Mouse (Mus musculus): ENCODE measurements around the gene C9. TPM values are rescaled to one million over a fixed set of nuclear protein-coding genes. Genes with fewer than 3 reads are reported as not detected.

C9 gene
- polyA plus RNA-seq, 1 experiment from 2014 or later: not detected

GRCm38 (mm10) chr15:6435281-6435680, 9.8 kb upstream of the C9 start:
- H3K4me2 ChIP-seq: no peak overlapping the region
- H3K4me1 ChIP-seq: peaks cover 18% of the 10 kb centered on the region
- H3K9me3 ChIP-seq (replicated peaks): no peaks in the 10 kb centered on the region
- H3K9ac ChIP-seq: no peak overlapping the region
- H3K36me3 ChIP-seq (ENCODE audit: poor library complexity, severe bottlenecking): no peaks in the 10 kb centered on the region
- ATAC-seq: no peak
- H3K27ac ChIP-seq: no peak overlapping the region
- 89% methylated on average over 7 of the region's 7 CpGs for WGBS
- H3K27me3 ChIP-seq: no peaks in the 10 kb centered on the region
- H3K4me3 ChIP-seq: no peak overlapping the region

- Histone ChIP-seq H3K27ac (no peak overlapping the region), H3K4me1 (peaks cover 18% of the 10 kb centered on the region), H3K27me3 (no peaks in the 10 kb centered on the region), H3K36me3 (ENCODE audit: poor library complexity, severe bottlenecking) (no peaks in the 10 kb centered on the region), H3K4me2 (no peak overlapping the region), H3K4me3 (no peak overlapping the region), H3K9me3 (replicated peaks) (no peaks in the 10 kb centered on the region), H3K9ac (no peak overlapping the region)
- ATAC-seq: no peak
- WGBS: 89% methylated on average over 2 of the region's 2 CpGs
These were observed 9.4 kb upstream of the C9 start for GRCm38 (mm10) chr15:6435773-6436172.

- no peak overlapping the region for H3K4me2 ChIP-seq
- H3K4me3 ChIP-seq: no peak overlapping the region
These were observed 6.4 kb upstream of the C9 start for GRCm38 (mm10) chr15:6438685-6439084.

GRCm38 (mm10) chr15:6444452-6444851, 675 bp upstream of the C9 start:
- no peak overlapping the region for H3K27ac ChIP-seq
- no peaks in the 10 kb centered on the region for H3K9me3 ChIP-seq (replicated peaks)
- no peak for ATAC-seq
- H3K9ac ChIP-seq: no peak overlapping the region
- H3K4me3 ChIP-seq: no peak overlapping the region
- no peaks in the 10 kb centered on the region for H3K27me3 ChIP-seq
- H3K4me2 ChIP-seq: no peak overlapping the region
- H3K36me3 ChIP-seq (ENCODE audit: poor library complexity, severe bottlenecking): no peaks in the 10 kb centered on the region
- peaks cover 8% of the 10 kb centered on the region; the same call in 1 of the 2 replicates for H3K4me1 ChIP-seq
- 90% methylated on average over 2 of the region's 2 CpGs for WGBS

More at GRCm38 (mm10) chr15:6438685-6439084, 6.4 kb upstream of the C9 start:
- no peak for ATAC-seq
- Histone ChIP-seq H3K36me3 (ENCODE audit: poor library complexity, severe bottlenecking) (no peaks in the 10 kb centered on the region), H3K9ac (no peak overlapping the region), H3K27ac (no peak overlapping the region), H3K9me3 (replicated peaks) (no peaks in the 10 kb centered on the region), H3K27me3 (no peaks in the 10 kb centered on the region), H3K4me1 (peaks cover 5% of the 10 kb centered on the region)
- WGBS: 90% methylated on average over 3 of the region's 3 CpGs

GRCm38 (mm10) chr15:6446181-6446580, 1.1 kb downstream of the C9 start:
- 85% methylated on average over 1 of the region's 1 CpGs for WGBS

GRCm38 (mm10) chr15:6448892-6449291, 3.8 kb downstream of the C9 start:
- Histone ChIP-seq H3K9me3 (replicated peaks) (no peaks in the 10 kb centered on the region), H3K4me3 (no peak overlapping the region), H3K27ac (no peak overlapping the region), H3K4me1 (peaks cover 8% of the 10 kb centered on the region; the same call in 1 of the 2 replicates), H3K9ac (no peak overlapping the region), H3K27me3 (no peaks in the 10 kb centered on the region), H3K4me2 (no peak overlapping the region), H3K36me3 (ENCODE audit: poor library complexity, severe bottlenecking) (no peaks in the 10 kb centered on the region)
- ATAC-seq: peak; percentile 55; the same call in 1 of the 2 replicates
- 39% methylated on average over 9 of the region's 9 CpGs for WGBS

More at GRCm38 (mm10) chr15:6446181-6446580, 1.1 kb downstream of the C9 start:
- H3K36me3 ChIP-seq (ENCODE audit: poor library complexity, severe bottlenecking): no peaks in the 10 kb centered on the region
- no peaks in the 10 kb centered on the region for H3K27me3 ChIP-seq
- no peak overlapping the region for H3K4me2 ChIP-seq
- peaks cover 8% of the 10 kb centered on the region; the same call in 1 of the 2 replicates for H3K4me1 ChIP-seq
- H3K27ac ChIP-seq: no peak overlapping the region
- no peaks in the 10 kb centered on the region for H3K9me3 ChIP-seq (replicated peaks)
- no peak for ATAC-seq
- H3K9ac ChIP-seq: no peak overlapping the region
- H3K4me3 ChIP-seq: no peak overlapping the region

GRCm38 (mm10) chr15:6454461-6454860, 9.3 kb downstream of the C9 start:
- Histone ChIP-seq H3K4me2 (no peak overlapping the region), H3K9ac (no peak overlapping the region), H3K36me3 (ENCODE audit: poor library complexity, severe bottlenecking) (no peaks in the 10 kb centered on the region), H3K27me3 (no peaks in the 10 kb centered on the region), H3K4me3 (no peak overlapping the region), H3K9me3 (replicated peaks) (no peaks in the 10 kb centered on the region), H3K4me1 (no peaks in the 10 kb centered on the region), H3K27ac (no peak overlapping the region)
- 81% methylated on average over 2 of the region's 2 CpGs for WGBS
- no peak for ATAC-seq

GRCm38 (mm10) chr15:6461381-6461780, 16.3 kb downstream of the C9 start:
- no peaks in the 10 kb centered on the region for H3K36me3 ChIP-seq (ENCODE audit: poor library complexity, severe bottlenecking)
- no peak overlapping the region for H3K4me2 ChIP-seq
- H3K4me1 ChIP-seq: no peaks in the 10 kb centered on the region
- no peaks in the 10 kb centered on the region for H3K9me3 ChIP-seq (replicated peaks)
- no peaks in the 10 kb centered on the region for H3K27me3 ChIP-seq
- H3K27ac ChIP-seq: no peak overlapping the region
- ATAC-seq: no peak
- H3K4me3 ChIP-seq: no peak overlapping the region
- 67% methylated on average over 8 of the region's 8 CpGs for WGBS
- H3K9ac ChIP-seq: no peak overlapping the region

GRCm38 (mm10) chr15:6463361-6463923, 18.3 kb downstream of the C9 start:
- ATAC-seq: no peak
- Histone ChIP-seq H3K4me1 (no peaks in the 10 kb centered on the region), H3K36me3 (ENCODE audit: poor library complexity, severe bottlenecking) (no peaks in the 10 kb centered on the region), H3K4me2 (no peak overlapping the region), H3K4me3 (no peak overlapping the region), H3K9ac (no peak overlapping the region), H3K9me3 (replicated peaks) (no peaks in the 10 kb centered on the region), H3K27me3 (no peaks in the 10 kb centered on the region), H3K27ac (no peak overlapping the region)
- 88% methylated on average over 3 of the region's 3 CpGs for WGBS

GRCm38 (mm10) chr15:6466995-6467394, 21.9 kb downstream of the C9 start:
- H3K4me2 ChIP-seq: no peak overlapping the region
- H3K27ac ChIP-seq: no peak overlapping the region
- no peaks in the 10 kb centered on the region for H3K9me3 ChIP-seq (replicated peaks)
- ATAC-seq: no peak
- no peak overlapping the region for H3K4me3 ChIP-seq
- no peaks in the 10 kb centered on the region for H3K4me1 ChIP-seq
- no peak overlapping the region for H3K9ac ChIP-seq
- no peaks in the 10 kb centered on the region for H3K27me3 ChIP-seq
- H3K36me3 ChIP-seq (ENCODE audit: poor library complexity, severe bottlenecking): no peaks in the 10 kb centered on the region
- 87% methylated on average over 10 of the region's 10 CpGs for WGBS

GRCm38 (mm10) chr15:6468845-6469244, 23.7 kb downstream of the C9 start:
- no peak overlapping the region for H3K4me2 ChIP-seq
- H3K36me3 ChIP-seq (ENCODE audit: poor library complexity, severe bottlenecking): no peaks in the 10 kb centered on the region
- no peaks in the 10 kb centered on the region for H3K9me3 ChIP-seq (replicated peaks)
- no peak overlapping the region for H3K9ac ChIP-seq
- no peak overlapping the region for H3K27ac ChIP-seq
- no peak for ATAC-seq
- H3K4me3 ChIP-seq: no peak overlapping the region
- H3K4me1 ChIP-seq: no peaks in the 10 kb centered on the region
- 95% methylated on average over 1 of the region's 1 CpGs for WGBS
- no peaks in the 10 kb centered on the region for H3K27me3 ChIP-seq

GRCm38 (mm10) chr15:6469384-6469783, 24.3 kb downstream of the C9 start:
- H3K9ac ChIP-seq: no peak overlapping the region

GRCm38 (mm10) chr15:6483561-6483960, 38.4 kb downstream of the C9 start:
- Histone ChIP-seq H3K27ac (no peak overlapping the region), H3K9ac (no peak overlapping the region), H3K27me3 (no peaks in the 10 kb centered on the region), H3K4me1 (no peaks in the 10 kb centered on the region), H3K4me2 (no peak overlapping the region), H3K36me3 (ENCODE audit: poor library complexity, severe bottlenecking) (no peaks in the 10 kb centered on the region), H3K4me3 (no peak overlapping the region), H3K9me3 (replicated peaks) (no peaks in the 10 kb centered on the region)
- WGBS: 85% methylated on average over 3 of the region's 3 CpGs
- ATAC-seq: no peak

More at GRCm38 (mm10) chr15:6469384-6469783, 24.3 kb downstream of the C9 start:
- no peak overlapping the region for H3K27ac ChIP-seq
- WGBS: 95% methylated on average over 3 of the region's 3 CpGs
- no peaks in the 10 kb centered on the region for H3K27me3 ChIP-seq
- no peaks in the 10 kb centered on the region for H3K4me1 ChIP-seq
- no peak overlapping the region for H3K4me3 ChIP-seq
- no peak for ATAC-seq
- H3K36me3 ChIP-seq (ENCODE audit: poor library complexity, severe bottlenecking): no peaks in the 10 kb centered on the region
- H3K9me3 ChIP-seq (replicated peaks): no peaks in the 10 kb centered on the region
- no peak overlapping the region for H3K4me2 ChIP-seq

Measured in forebrain, embryonic 13.5 days (tissue).